Mouse (Mus musculus): ENCODE results near the gene Vmn1r198.
"Not testable (repeated sequence)": the region's sequence is repeated elsewhere in the genome, so short reads cannot be mapped to it uniquely, and the experiment has no call there.

The Vmn1r198 gene

GRCm38 (mm10) chr13:22350064-22350463, at the start of gene Vmn1r198:
Vmn1r198 (plus strand) TSS chr13:22350364.
- no peak for DNase-seq (ENCODE audit: low spot score)

GRCm38 (mm10) chr13:22308075-22308474, 42.1 kb upstream of the Vmn1r198 start:
- not testable (repeated sequence) for DNase-seq (ENCODE audit: low spot score)

- no peak for DNase-seq (ENCODE audit: low spot score)
Observed at GRCm38 (mm10) chr13:22315361-22315760, 34.8 kb upstream of the Vmn1r198 start.

- DNase-seq (ENCODE audit: low spot score) = no peak
Observed at GRCm38 (mm10) chr13:22317366-22317765, 32.8 kb upstream of the Vmn1r198 start.

- DNase-seq (ENCODE audit: low spot score) = no peak
Observed at GRCm38 (mm10) chr13:22320091-22320490, 30.1 kb upstream of the Vmn1r198 start.

GRCm38 (mm10) chr13:22324289-22324688, 25.9 kb upstream of the Vmn1r198 start, which contains the start of gene Vmn1r197:
Vmn1r197 (plus strand) TSS chr13:22324589.
- no peak for DNase-seq (ENCODE audit: low spot score)

GRCm38 (mm10) chr13:22333269-22333668, 16.9 kb upstream of the Vmn1r198 start:
- DNase-seq (ENCODE audit: low spot score) = no peak

GRCm38 (mm10) chr13:22335565-22335964, 14.6 kb upstream of the Vmn1r198 start:
- DNase-seq (ENCODE audit: low spot score) = no peak

- DNase-seq (ENCODE audit: low spot score) = no peak
Observed at GRCm38 (mm10) chr13:22350813-22351212, 649 bp downstream of the Vmn1r198 start.

GRCm38 (mm10) chr13:22379518-22379917, 29.4 kb downstream of the Vmn1r198 start, which contains the start of gene Vmn1r199:
Vmn1r199 (plus strand) TSS chr13:22379818.
- no peak for DNase-seq (ENCODE audit: low spot score)

GRCm38 (mm10) chr13:22381128-22381527, 31.0 kb downstream of the Vmn1r198 start:
- not testable (repeated sequence) for DNase-seq (ENCODE audit: low spot score)

GRCm38 (mm10) chr13:22383401-22383800, 33.2 kb downstream of the Vmn1r198 start:
- DNase-seq (ENCODE audit: low spot score) = no peak

GRCm38 (mm10) chr13:22387050-22387449, 36.9 kb downstream of the Vmn1r198 start:
- DNase-seq (ENCODE audit: low spot score) = no peak

- no peak for DNase-seq (ENCODE audit: low spot score)
Observed at GRCm38 (mm10) chr13:22390073-22390472, 39.9 kb downstream of the Vmn1r198 start, which contains the start of gene Vmn1r200. Vmn1r200 (plus strand) TSS chr13:22390373.

- no peak for DNase-seq (ENCODE audit: low spot score)
Observed at GRCm38 (mm10) chr13:22402978-22403377, 52.8 kb downstream of the Vmn1r198 start.
